Mouse (Mus musculus) embryonic fibroblast, embryonic 13.5 days (primary cell): Measurements from ENCODE around the gene Plk5.

ENCODE experiments used
- CTCF ChIP-seq: IDR thresholded peaks from 2 replicates; pipeline ENCODE4 v1.5.1; 2011; ENCODE audit warnings: mild to moderate bottlenecking, control low read depth, low read length, moderate library complexity, borderline replicate concordance; ENCODE audit not compliant: insufficient read depth
- POLR2A ChIP-seq: IDR thresholded peaks from 2 replicates; pipeline ENCODE4 v1.6.1; 2011; ENCODE audit warnings: low read depth, mild to moderate bottlenecking, control low read depth, low read length, moderate library complexity

- TF ChIP-seq CTCF (no peak), POLR2A (no peak)
These were observed 828 bp upstream of the Plk5 start for GRCm38 (mm10) chr10:80355431-80355830.
